Mouse (Mus musculus): ENCODE data around the gene Snapc1. TPM values are rescaled to one million over a fixed set of nuclear protein-coding genes. Genes with fewer than 3 reads are reported as not detected.

The Snapc1 gene
- total RNA-seq, 2 experiments from 2014 or later = 10.8 to 10.9 TPM

- intact Hi-C loops (cut with DNase I) = no loop called here
- no peak for DNase-seq
These were observed 22.0 kb downstream of the Snapc1 start for GRCm38 (mm10) chr12:73986299-73986698.

GRCm38 (mm10) chr12:73988393-73989008, 24.2 kb downstream of the Snapc1 start:
- DNase-seq = no peak
- intact Hi-C loops (cut with DNase I) = loop anchor here (2.0 kb wide), 1 partner anchor 284 kb away; no protein-coding TSS in a partner anchor

GRCm38 (mm10) chr12:73989594-73989993, 25.3 kb downstream of the Snapc1 start:
- peak; percentile 63 to 76 for DNase-seq
- intact Hi-C loops (cut with DNase I) = loop anchor here (2.0 kb wide), 1 partner anchor 285 kb away; no protein-coding TSS in a partner anchor

GRCm38 (mm10) chr12:73996906-73997296, 32.6 kb downstream of the Snapc1 start:
- DNase-seq = no peak
- intact Hi-C loops (cut with DNase I) = no loop called here

- intact Hi-C loops (cut with DNase I) = no loop called here
- no peak for DNase-seq
These were observed 33.2 kb downstream of the Snapc1 start, which contains the start of gene Syt16 for GRCm38 (mm10) chr12:73997297-73998127. Syt16 (plus strand) TSS chr12:73997661.

GRCm38 (mm10) chr12:73998128-73998456, 33.8 kb downstream of the Snapc1 start:
- intact Hi-C loops (cut with DNase I) = no loop called here
- DNase-seq = no peak

- intact Hi-C loops (cut with DNase I) = no loop called here
- DNase-seq = no peak
These were observed 38.2 kb downstream of the Snapc1 start for GRCm38 (mm10) chr12:74002449-74002848.

- DNase-seq = peak; percentile 47 to 50
- intact Hi-C loops (cut with DNase I) = loop anchor here (5.0 kb wide), 1 partner anchor 283 kb away; no protein-coding TSS in a partner anchor
These were observed 45.2 kb downstream of the Snapc1 start for GRCm38 (mm10) chr12:74009448-74009911.

- intact Hi-C loops (cut with DNase I) = loop anchor here (1.0 to 5.0 kb wide), 2 partner anchors 308 to 446 kb away; no protein-coding TSS in a partner anchor
- DNase-seq = peak; percentile 84 to 91
These were observed 49.5 kb downstream of the Snapc1 start for GRCm38 (mm10) chr12:74013739-74014138.

GRCm38 (mm10) chr12:74014739-74015270, 50.5 kb downstream of the Snapc1 start:
- intact Hi-C loops (cut with DNase I) = loop anchor here (5.0 kb wide), 1 partner anchor 448 kb away; no protein-coding TSS in a partner anchor
- DNase-seq = peak; percentile 46 to 66

GRCm38 (mm10) chr12:74015491-74015890, 51.2 kb downstream of the Snapc1 start:
- no peak for DNase-seq
- intact Hi-C loops (cut with DNase I) = no loop called here

- DNase-seq = no peak
- intact Hi-C loops (cut with DNase I) = no loop called here
These were observed 59.0 kb downstream of the Snapc1 start for GRCm38 (mm10) chr12:74023260-74023659.

- DNase-seq = no peak
- intact Hi-C loops (cut with DNase I) = no loop called here
These were observed 60.6 kb downstream of the Snapc1 start for GRCm38 (mm10) chr12:74024912-74025311.

Other genes starting within 250 kb of the Snapc1 start
- 10 to 100 TPM; 64.3 to 64.7 TPM for gene Hif1a, start 63.1 kb upstream of the Snapc1 start, total RNA-seq (2021)
- gene Gm49321, start 26.8 kb upstream of the Snapc1 start, total RNA-seq (2021) = 1 to 10 TPM; 5.1 TPM
- gene Syt16, start 33.2 kb downstream of the Snapc1 start, total RNA-seq (2021) = not detected

All from heart, postnatal 14 days (tissue).